11 mouse cellular contexts compared by ENCODE assay signal in the genomic region with DNA sequence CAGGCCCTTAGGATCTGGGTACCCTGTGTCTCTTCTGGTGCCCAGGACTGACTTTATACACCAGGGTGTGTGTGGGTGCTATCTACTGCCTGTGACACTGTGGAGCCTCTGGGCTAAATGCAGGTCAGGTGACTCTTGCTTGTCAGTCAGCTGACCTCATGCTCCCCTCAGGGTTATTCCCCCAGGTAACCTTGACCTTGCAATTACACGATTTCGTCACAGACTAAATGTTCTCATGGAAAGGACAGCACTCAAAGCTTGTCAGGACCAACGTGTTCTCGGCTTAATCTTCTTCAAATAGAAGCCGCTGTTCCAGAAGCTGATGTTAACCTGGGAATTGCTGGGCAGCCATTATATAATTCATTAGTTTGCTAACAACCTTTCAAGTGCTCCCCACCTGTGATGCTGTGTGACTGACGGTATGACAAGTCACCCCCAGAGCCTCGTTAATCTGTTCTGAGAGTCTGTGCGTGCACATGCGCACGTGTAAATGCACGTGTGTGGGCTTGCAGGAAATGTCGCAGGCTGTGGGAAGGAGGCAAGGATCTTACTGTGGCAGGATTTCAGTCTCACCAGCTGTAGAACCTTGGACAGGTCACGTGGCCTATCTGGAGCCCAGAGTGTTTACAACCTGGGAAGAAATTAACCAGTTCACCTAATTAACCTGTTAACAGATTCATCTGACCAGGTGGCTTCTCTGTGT.
A peak's percentile ranks its signal among the peaks of the same experiment; 100 is the strongest.
DNase-seq lines count a peak whose midpoint lies in the region; ATAC-seq lines count a peak whose summit lies in the region.
"Had no signal": no experiment of that assay in that cellular context is flagged by ENCODE, and none has a peak within 500 bp of the region (broad histone marks: within the 10 kb centered on the region; RNA-seq: fewer than 3 reads in every experiment).

No protein-coding gene starts in this region.

- H3K4me2 ChIP-seq in intestine, embryonic 16.5 days (ENCODE audit: low read depth, low read length): no peak overlapping the region
- H3K4me2 ChIP-seq in intestine, embryonic 15.5 days (replicated peaks): no peak overlapping the region
- H3K4me2 ChIP-seq: heart, embryonic 13.5 days; neural tube, embryonic 12.5 days had no signal

- H3K4me1 ChIP-seq in intestine, embryonic 16.5 days (ENCODE audit: control insufficient read depth, insufficient read depth, low read length): peaks cover 4% of the 10 kb centered on the region
- H3K4me1 ChIP-seq in intestine, embryonic 15.5 days (replicated peaks): no peaks in the 10 kb centered on the region
- H3K4me1 ChIP-seq: heart, embryonic 13.5 days; neural tube, embryonic 12.5 days had no signal

- ATAC-seq in intestine, embryonic 16.5 days: 0 out of 2 replicates have a peak, but pooled peaks have one; percentile 23
- no peak for ATAC-seq in intestine, embryonic 15.5 days

- peak; percentile 38 for DNase-seq in retina, postnatal 1 day
- DNase-seq in retina, embryonic 14.5 days (ENCODE audit: low spot score): no peak
- peak; percentile 46 for DNase-seq in hindlimb bud, embryonic 11.5 days (ENCODE audit: extremely low spot score, low read depth, low spot score)
- DNase-seq in heart, postnatal 14 days: no peak
- DNase-seq in layer of hippocampus, adult 9-10 months (ENCODE audit: low spot score): no peak
- DNase-seq: cerebellum, adult 11 months had no signal

- H3K27me3 ChIP-seq in intestine, embryonic 16.5 days (replicated peaks; ENCODE audit: control insufficient read depth, insufficient read depth, low read length): no peaks in the 10 kb centered on the region
- no peaks in the 10 kb centered on the region for H3K27me3 ChIP-seq in intestine, embryonic 15.5 days (replicated peaks)
- H3K27me3 ChIP-seq: neural tube, embryonic 12.5 days had no signal

- no peak overlapping the region for H3K4me3 ChIP-seq in intestine, embryonic 16.5 days (ENCODE audit: low read length)
- no peak overlapping the region for H3K4me3 ChIP-seq in intestine, embryonic 15.5 days (replicated peaks)
- H3K4me3 ChIP-seq: heart, embryonic 13.5 days; neural tube, embryonic 12.5 days had no signal

- intact Hi-C loops in heart, postnatal 14 days (cut with DNase I): no loop called here

- no peaks in the 10 kb centered on the region for H3K9me3 ChIP-seq in intestine, embryonic 16.5 days (ENCODE audit: control insufficient read depth, low read length)
- no peaks in the 10 kb centered on the region for H3K9me3 ChIP-seq in intestine, embryonic 15.5 days
- H3K9me3 ChIP-seq: neural tube, embryonic 12.5 days had no signal

- WGBS in intestine, embryonic 16.5 days: 46% methylated on average over 13 of the region's 13 CpGs
- WGBS in intestine, embryonic 15.5 days: 53% methylated on average over 13 of the region's 13 CpGs

- H3K9ac ChIP-seq in intestine, embryonic 16.5 days (ENCODE audit: low read depth, low read length): no peak overlapping the region
- no peak overlapping the region for H3K9ac ChIP-seq in intestine, embryonic 15.5 days
- H3K9ac ChIP-seq: heart, embryonic 13.5 days; liver, embryonic 14.5 days; neural tube, embryonic 12.5 days had no signal

- no peak overlapping the region for H3K27ac ChIP-seq in intestine, embryonic 16.5 days (ENCODE audit: low read length)
- H3K27ac ChIP-seq in intestine, embryonic 15.5 days: no peak overlapping the region
- H3K27ac ChIP-seq: heart, embryonic 13.5 days; liver, embryonic 14.5 days; neural tube, embryonic 12.5 days had no signal

- H3K36me3 ChIP-seq in intestine, embryonic 16.5 days (ENCODE audit: control insufficient read depth, insufficient read depth, low read length): no peaks in the 10 kb centered on the region
- H3K36me3 ChIP-seq in intestine, embryonic 15.5 days: no peaks in the 10 kb centered on the region
- H3K36me3 ChIP-seq: heart, embryonic 13.5 days; neural tube, embryonic 12.5 days had no signal

Comparison
In these comparisons a context has a peak if more than half of its experiments do, and no peak if none do; other contexts are left out.
1. DNase-seq: peak in retina, postnatal 1 day (single experiment) and hindlimb bud, embryonic 11.5 days (single experiment); none in retina, embryonic 14.5 days (single experiment), heart, postnatal 14 days (0 of 2) and layer of hippocampus, adult 9-10 months (single experiment).